Mouse (Mus musculus) stomach, embryonic 14.5 days (tissue): Measurements from ENCODE around the gene Mpp6. TPM values are rescaled to one million over a fixed set of nuclear protein-coding genes. Genes with fewer than 3 reads are reported as not detected.

Experiments used
- ATAC-seq: fragments of 200-750 bp; cut with Nextera tagmentation; 2 replicates; pipeline ENCODE4 v1.8.0; 2017; ENCODE audit warnings: low read depth, moderate TSS enrichment; ENCODE audit not compliant: insufficient number of reproducible peaks, insufficient read depth, low FRiP score
- H3K27ac ChIP-seq: fragments of 300-500 bp; sonication (generic); 2 replicates; pipeline ENCODE4 v1.5.1; 2014; ENCODE audit warnings: mild to moderate bottlenecking, low read length, moderate library complexity, mixed read lengths
- H3K27me3 ChIP-seq: fragments of 300-500 bp; sonication (generic); 2 replicates; pipeline ENCODE4 v1.6.1; 2014; ENCODE audit warnings: low read length, control low read depth, mixed read lengths; ENCODE audit not compliant: control insufficient read depth, insufficient read depth
- H3K36me3 ChIP-seq: fragments of 300-500 bp; sonication (generic); 2 replicates; pipeline ENCODE4 v1.6.1; 2014; ENCODE audit warnings: mild to moderate bottlenecking, control low read depth, low read length, moderate library complexity, mixed read lengths; ENCODE audit not compliant: control insufficient read depth, insufficient read depth
- H3K4me1 ChIP-seq: fragments of 300-500 bp; sonication (generic); 2 replicates; pipeline ENCODE4 v1.6.1; 2014; ENCODE audit warnings: low read length, control low read depth, mixed read lengths; ENCODE audit not compliant: control insufficient read depth, insufficient read depth
- H3K4me2 ChIP-seq: fragments of 300-500 bp; sonication (generic); replicated peaks from 2 replicates; pipeline ENCODE4 v1.6.1; 2014; ENCODE audit warnings: low read depth, low read length, control low read depth
- H3K4me3 ChIP-seq: fragments of 300-500 bp; sonication (generic); 2 replicates; pipeline ENCODE4 v1.5.1; 2014; ENCODE audit warnings: low read depth, low read length, control low read depth
- H3K9ac ChIP-seq: fragments of 300-500 bp; sonication (generic); replicated peaks from 2 replicates; pipeline ENCODE4 v1.6.1; 2014; ENCODE audit warnings: low read depth, mild to moderate bottlenecking, control low read depth, low read length, moderate library complexity, mixed read lengths
- H3K9me3 ChIP-seq: fragments of 300-500 bp; sonication (generic); 2 replicates; pipeline ENCODE4 v1.6.1; 2016; ENCODE audit warnings: low read depth, low read length, control low read depth; ENCODE audit not compliant: control insufficient read depth
- WGBS: fragments of 180-500 bp; shearing (Covaris S2); extraction: QIAGEN DNeasy Blood & Tissue Kit; methylation state at CpG from one replicate; pipeline ENCODE4 v1.1.7; 2014; 5-methylcytosine and 5-hydroxymethylcytosine counted together
- polyA plus RNA-seq: library from polyadenylated mRNA; unstranded; fragments of >200 nt; fragmentation: Nextera tagmentation; extraction: Ambion mirVana; gene quantifications from 2 replicates; pipeline ENCODE4 v1.2.1, GENCODE M21; 2014

The Mpp6 gene
- polyA plus RNA-seq, 1 experiment from 2014 or later: 59.2 TPM

GRCm38 (mm10) chr6:50124197-50124596 lies 14.2 kb downstream of the Mpp6 start:
- no peaks in the 10 kb centered on the region; the same call in 1 of the 2 replicates for H3K9me3 ChIP-seq
- WGBS: 67% methylated on average over 2 of the region's 2 CpGs
- no peak overlapping the region for H3K4me3 ChIP-seq
- no peak overlapping the region for H3K4me2 ChIP-seq
- no peaks in the 10 kb centered on the region for H3K36me3 ChIP-seq
- H3K27ac ChIP-seq: no peak overlapping the region
- no peak overlapping the region for H3K9ac ChIP-seq
- ATAC-seq: no peak
- H3K4me1 ChIP-seq: no peaks in the 10 kb centered on the region
- no peaks in the 10 kb centered on the region for H3K27me3 ChIP-seq

- ATAC-seq: no peak
- H3K36me3 ChIP-seq: no peaks in the 10 kb centered on the region
- H3K4me3 ChIP-seq: no peak overlapping the region
- no peaks in the 10 kb centered on the region for H3K4me1 ChIP-seq
- no peak overlapping the region for H3K9ac ChIP-seq
- H3K27ac ChIP-seq: no peak overlapping the region
- WGBS: 88% methylated on average over 2 of the region's 2 CpGs
- no peaks in the 10 kb centered on the region; the same call in 1 of the 2 replicates for H3K9me3 ChIP-seq
- H3K27me3 ChIP-seq: no peaks in the 10 kb centered on the region
- no peak overlapping the region for H3K4me2 ChIP-seq
Observed at GRCm38 (mm10) chr6:50126331-50126730, 16.3 kb downstream of the Mpp6 start.

DNA sequence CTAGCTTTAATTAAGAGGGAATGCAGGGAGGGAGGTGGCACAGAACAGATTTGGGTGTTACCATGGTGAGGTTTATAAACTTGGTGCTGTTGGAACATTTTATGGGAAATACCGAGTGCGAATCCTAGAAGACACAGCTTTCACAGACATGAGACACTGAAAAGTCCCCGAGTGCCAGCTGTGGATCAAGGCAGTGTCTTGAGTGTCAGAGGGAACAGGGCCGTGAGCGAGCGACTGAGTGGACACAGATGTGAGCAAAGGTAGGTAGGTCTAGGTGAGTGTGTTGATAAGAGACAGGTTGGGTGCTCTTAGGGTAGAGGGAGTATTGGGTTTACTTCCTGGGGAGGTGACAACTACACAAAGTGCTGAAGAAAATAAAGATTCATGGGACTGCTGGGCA lies 17.5 kb downstream of the Mpp6 start:
- no peak overlapping the region for H3K4me2 ChIP-seq
- WGBS: 96% methylated on average over 6 of the region's 6 CpGs
- no peak for ATAC-seq

DNA sequence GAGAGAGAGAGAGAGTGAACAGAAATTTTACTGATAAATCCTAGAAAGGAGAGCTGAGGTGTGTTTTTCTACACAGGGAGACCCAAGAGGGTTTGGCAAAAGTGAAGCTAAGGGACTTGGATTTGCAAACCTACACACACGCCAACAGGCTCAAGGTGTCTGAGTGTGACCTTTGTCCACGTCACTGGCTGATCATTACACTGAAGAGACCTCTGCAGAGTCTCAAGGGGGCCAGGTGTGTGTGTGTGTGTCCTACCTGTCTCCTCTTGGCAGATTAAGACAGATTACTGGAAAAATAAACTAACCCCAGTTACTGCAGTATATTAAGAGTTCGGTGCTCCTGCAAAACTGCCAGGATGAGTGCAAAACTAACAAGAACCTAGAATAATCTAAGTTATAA lies 27.6 kb downstream of the Mpp6 start:
- Histone ChIP-seq H3K9ac (no peak overlapping the region), H3K36me3 (no peaks in the 10 kb centered on the region), H3K27ac (no peak overlapping the region), H3K4me2 (no peak overlapping the region), H3K9me3 (no peaks in the 10 kb centered on the region), H3K4me3 (no peak overlapping the region), H3K27me3 (no peaks in the 10 kb centered on the region), H3K4me1 (no peaks in the 10 kb centered on the region)
- 48% methylated on average over 3 of the region's 3 CpGs for WGBS
- no peak for ATAC-seq

More for the DNA sequence above, 17.5 kb downstream of the Mpp6 start:
- Histone ChIP-seq H3K36me3 (no peaks in the 10 kb centered on the region), H3K4me1 (no peaks in the 10 kb centered on the region), H3K27ac (no peak overlapping the region), H3K9ac (no peak overlapping the region), H3K27me3 (no peaks in the 10 kb centered on the region), H3K9me3 (no peaks in the 10 kb centered on the region; the same call in 1 of the 2 replicates), H3K4me3 (no peak overlapping the region)

DNA sequence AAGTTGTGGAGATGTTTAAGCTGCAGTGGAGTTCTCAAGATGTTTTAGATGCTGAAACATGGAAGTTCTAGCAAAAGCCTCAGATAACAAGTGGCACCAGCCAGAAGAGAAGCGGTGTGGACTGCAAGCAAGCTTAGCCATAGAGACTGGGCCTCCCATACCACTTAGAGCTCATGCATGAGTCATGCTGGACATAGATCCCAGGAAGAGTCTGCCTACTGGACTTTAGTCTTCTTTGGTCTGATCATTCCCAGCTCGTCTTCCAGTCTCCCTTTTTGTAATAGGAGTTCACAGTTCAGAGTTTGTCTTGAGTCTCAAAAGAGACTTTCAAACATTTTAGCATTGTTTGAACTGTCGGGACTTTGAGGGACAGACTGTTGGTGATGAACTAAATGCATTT lies 29.5 kb downstream of the Mpp6 start:
- Histone ChIP-seq H3K27me3 (no peaks in the 10 kb centered on the region), H3K4me3 (no peak overlapping the region), H3K4me1 (no peaks in the 10 kb centered on the region), H3K9ac (no peak overlapping the region), H3K9me3 (no peaks in the 10 kb centered on the region), H3K27ac (no peak overlapping the region), H3K36me3 (no peaks in the 10 kb centered on the region), H3K4me2 (no peak overlapping the region)
- WGBS: 85% methylated on average over 3 of the region's 3 CpGs
- ATAC-seq: no peak

GRCm38 (mm10) chr6:50146158-50146557 lies 36.1 kb downstream of the Mpp6 start:
- Histone ChIP-seq H3K27ac (no peak overlapping the region), H3K9me3 (no peaks in the 10 kb centered on the region), H3K4me3 (no peak overlapping the region), H3K27me3 (no peaks in the 10 kb centered on the region), H3K9ac (no peak overlapping the region), H3K36me3 (no peaks in the 10 kb centered on the region; the same call in 1 of the 2 replicates), H3K4me2 (no peak overlapping the region), H3K4me1 (no peaks in the 10 kb centered on the region)
- no peak for ATAC-seq

DNA sequence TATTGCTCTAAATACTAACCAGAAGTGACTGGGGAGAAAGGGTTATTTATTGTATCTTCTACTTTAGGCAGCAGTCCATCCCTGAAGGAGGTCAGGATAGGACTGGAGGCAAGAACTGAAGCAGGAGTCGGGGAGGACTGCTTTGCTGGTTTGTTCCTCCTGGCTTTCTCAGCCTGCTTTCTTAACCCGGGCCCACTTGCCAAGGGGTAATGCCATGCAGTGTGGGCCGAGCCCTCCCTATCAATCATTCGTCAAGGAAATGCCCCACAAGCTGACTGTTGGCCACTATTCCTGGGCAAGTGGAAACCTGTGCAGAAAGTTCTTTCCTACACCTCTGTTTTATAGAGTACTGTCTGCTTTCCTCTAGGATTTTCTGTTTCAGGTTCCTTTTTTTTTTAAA lies 39.3 kb downstream of the Mpp6 start:
- H3K27me3 ChIP-seq: no peaks in the 10 kb centered on the region
- no peak overlapping the region for H3K9ac ChIP-seq
- H3K4me1 ChIP-seq: no peaks in the 10 kb centered on the region
- no peak overlapping the region for H3K4me2 ChIP-seq
- no peak overlapping the region for H3K27ac ChIP-seq
- no peak for ATAC-seq
- no peaks in the 10 kb centered on the region for H3K9me3 ChIP-seq
- no peaks in the 10 kb centered on the region; the same call in 1 of the 2 replicates for H3K36me3 ChIP-seq
- no peak overlapping the region for H3K4me3 ChIP-seq
- WGBS: 88% methylated on average over 4 of the region's 4 CpGs

DNA sequence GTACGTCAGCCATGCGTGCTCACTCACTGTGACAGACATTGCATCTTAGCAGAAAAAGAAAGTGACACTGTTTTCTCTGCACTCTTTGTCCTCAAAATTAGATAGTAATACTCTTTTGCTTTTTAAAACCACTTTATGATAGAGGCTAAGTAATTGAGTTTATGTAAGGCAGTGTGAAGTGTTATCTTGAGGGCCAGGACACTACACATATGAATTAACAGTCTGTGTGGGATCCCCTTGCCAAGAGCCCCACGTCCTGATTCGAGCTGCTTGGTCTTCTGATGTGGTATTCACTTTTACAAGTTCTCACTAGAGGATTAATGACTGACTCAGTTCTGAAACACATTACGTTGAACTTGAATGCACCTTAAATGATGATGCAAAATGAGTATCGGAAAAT lies 49.8 kb downstream of the Mpp6 start:
- H3K9ac ChIP-seq: no peak overlapping the region
- H3K9me3 ChIP-seq: no peaks in the 10 kb centered on the region
- no peaks in the 10 kb centered on the region for H3K36me3 ChIP-seq
- H3K27me3 ChIP-seq: no peaks in the 10 kb centered on the region
- no peak overlapping the region for H3K27ac ChIP-seq
- H3K4me2 ChIP-seq: no peak overlapping the region
- H3K4me1 ChIP-seq: no peaks in the 10 kb centered on the region
- H3K4me3 ChIP-seq: no peak overlapping the region
- 92% methylated on average over 6 of the region's 6 CpGs for WGBS
- no peak for ATAC-seq

GRCm38 (mm10) chr6:50163013-50163412 lies 53.0 kb downstream of the Mpp6 start:
- Histone ChIP-seq H3K4me2 (no peak overlapping the region), H3K4me3 (no peak overlapping the region), H3K36me3 (no peaks in the 10 kb centered on the region), H3K9me3 (no peaks in the 10 kb centered on the region), H3K4me1 (no peaks in the 10 kb centered on the region), H3K27me3 (no peaks in the 10 kb centered on the region), H3K9ac (no peak overlapping the region), H3K27ac (no peak overlapping the region)
- WGBS: 90% methylated on average over 3 of the region's 3 CpGs
- no peak for ATAC-seq
